Mouse (Mus musculus): Measurements from ENCODE around the gene Gimap5.

The Gimap5 gene

GRCm38 (mm10) chr6:48745959-48746889 lies at the start of gene Gimap5:
Gene Gimap5, plus strand, starts transcription at chr6:48746197.
- peak; percentile 75 for DNase-seq

GRCm38 (mm10) chr6:48696830-48697554 lies 49.0 kb upstream of the Gimap5 start:
- no peak for DNase-seq

GRCm38 (mm10) chr6:48697555-48697930 lies 48.5 kb upstream of the Gimap5 start:
- no peak for DNase-seq

- DNase-seq = no peak
These were observed 47.7 kb upstream of the Gimap5 start for GRCm38 (mm10) chr6:48698066-48698856.

GRCm38 (mm10) chr6:48698888-48699287 lies 47.1 kb upstream of the Gimap5 start:
- no peak for DNase-seq

GRCm38 (mm10) chr6:48700251-48701075 lies 45.5 kb upstream of the Gimap5 start:
- DNase-seq = no peak

- DNase-seq = no peak
These were observed 43.9 kb upstream of the Gimap5 start for GRCm38 (mm10) chr6:48702146-48702545.

GRCm38 (mm10) chr6:48702601-48703000 lies 43.4 kb upstream of the Gimap5 start:
- DNase-seq = no peak

- DNase-seq = no peak
These were observed 41.9 kb upstream of the Gimap5 start for GRCm38 (mm10) chr6:48704146-48704545.

- no peak for DNase-seq
These were observed 39.9 kb upstream of the Gimap5 start for GRCm38 (mm10) chr6:48706130-48706529.

- peak; percentile 83 for DNase-seq
These were observed 27.5 kb upstream of the Gimap5 start, which contains the start of the genes Gm28053 and Gimap7 for GRCm38 (mm10) chr6:48718455-48718854. Gene Gm28053, plus strand, starts transcription at chr6:48718607. Gene Gimap7, plus strand, starts transcription at chr6:48718621.

GRCm38 (mm10) chr6:48720326-48720725 lies 25.7 kb upstream of the Gimap5 start:
- DNase-seq = no peak

GRCm38 (mm10) chr6:48723468-48723867 lies 22.5 kb upstream of the Gimap5 start:
- DNase-seq = no peak

GRCm38 (mm10) chr6:48725476-48725875 lies 20.5 kb upstream of the Gimap5 start:
- DNase-seq = no peak

GRCm38 (mm10) chr6:48727761-48728160 lies 18.2 kb upstream of the Gimap5 start:
- no peak for DNase-seq

- DNase-seq = peak; percentile 80
These were observed 13.1 kb upstream of the Gimap5 start for GRCm38 (mm10) chr6:48732864-48733304.

- DNase-seq = no peak
These were observed 12.3 kb upstream of the Gimap5 start for GRCm38 (mm10) chr6:48733660-48734059.

GRCm38 (mm10) chr6:48737053-48737452 lies 8.9 kb upstream of the Gimap5 start:
- DNase-seq = no peak

- DNase-seq = no peak
These were observed 8.3 kb upstream of the Gimap5 start for GRCm38 (mm10) chr6:48737688-48738087.

GRCm38 (mm10) chr6:48738961-48739779 lies 6.8 kb upstream of the Gimap5 start, which contains the start of gene Gimap1:
Gene Gimap1, plus strand, starts transcription at chr6:48739054.
- peak; percentile 86 for DNase-seq

GRCm38 (mm10) chr6:48739780-48740055 lies 6.3 kb upstream of the Gimap5 start:
- no peak for DNase-seq
